Mouse (Mus musculus) liver, postnatal 0 days (tissue): ENCODE results near the gene Gm30083.

Source experiments
- CTCF ChIP-seq: sonication (generic); IDR thresholded peaks from 2 replicates; pipeline ENCODE4 v1.5.1; 2016; ENCODE audit warnings: antibody characterized with exemption, low read depth
- EP300 ChIP-seq: IDR thresholded peaks from 2 replicates; pipeline ENCODE4 v1.6.1; 2016; ENCODE audit warnings: antibody characterized with exemption, low read depth, mild to moderate bottlenecking

GRCm38 (mm10) chr14:34016938-34017337 is 2.0 kb upstream of the Gm30083 start:
- TF ChIP-seq CTCF (no peak), EP300 (no peak)
